Mouse (Mus musculus): Measurements from ENCODE around the gene Plbd2. TPM values are rescaled to one million over a fixed set of nuclear protein-coding genes. Genes with fewer than 3 reads are reported as not detected.

Plbd2 gene
- 8.9 to 11.3 TPM (median 11.2 TPM) in 3 replicates for total RNA-seq (2017)

DNA sequence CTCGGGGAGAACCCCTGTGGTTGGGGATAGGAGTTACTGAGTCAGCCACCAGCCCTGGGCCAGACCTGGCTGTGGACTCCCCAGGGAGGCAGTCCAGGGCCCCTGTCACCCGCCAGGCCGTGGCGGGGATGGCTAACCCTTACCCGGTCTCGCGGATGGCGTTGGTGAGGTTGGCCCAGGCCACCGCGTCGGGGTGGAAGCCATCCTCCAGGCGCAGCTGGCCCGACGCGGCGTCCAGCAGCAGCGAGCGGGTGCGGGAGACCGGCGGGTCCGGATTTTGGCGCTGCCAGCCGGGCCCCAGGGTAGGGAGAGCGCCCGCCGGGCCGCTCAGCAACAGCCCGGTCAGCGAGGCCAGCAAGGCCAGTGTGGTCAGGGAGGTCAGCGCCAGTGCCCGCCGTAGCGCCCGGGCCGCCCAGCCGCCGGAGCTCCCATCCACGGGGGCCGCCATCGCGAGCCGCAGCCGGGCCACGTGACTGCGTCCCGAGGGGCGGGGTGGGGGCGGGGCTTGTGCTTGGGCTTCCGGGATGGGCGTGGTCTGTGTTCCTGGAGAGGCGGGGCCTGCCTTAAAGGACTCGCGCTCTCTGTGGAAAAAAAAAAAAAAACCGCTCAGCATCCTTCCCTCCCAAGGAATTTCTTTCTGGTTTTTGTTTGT lies at the start of gene Plbd2:
TSS of gene Plbd2 (minus strand) at position 482 of the 652 bp plus-strand sequence.
- peak; percentile 38; the same call in 1 of the 2 replicates for ATAC-seq (replicated peaks; ENCODE audit: insufficient number of reproducible peaks, low FRiP score, low TSS enrichment, poor library complexity, severe bottlenecking)

DNA sequence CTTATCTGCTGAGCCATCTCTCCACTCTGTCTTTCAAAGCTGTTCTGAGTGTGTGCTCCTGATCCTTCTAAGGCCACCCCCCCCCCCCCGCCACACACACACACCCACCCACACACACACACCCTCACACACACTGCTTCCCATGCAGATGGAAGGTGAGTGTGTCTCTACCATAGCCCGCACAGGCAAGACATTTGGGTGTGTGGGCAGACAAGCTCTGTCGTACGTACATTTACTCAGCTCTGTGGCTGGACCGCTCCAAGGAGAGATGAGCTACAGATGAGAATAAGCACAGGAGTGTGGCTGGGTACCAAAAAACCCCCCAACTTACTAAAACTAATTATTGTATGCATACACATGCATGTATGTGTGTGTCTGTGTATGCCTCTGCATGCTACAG lies 47.2 kb upstream of the Plbd2 start:
- ATAC-seq (replicated peaks; ENCODE audit: insufficient number of reproducible peaks, low FRiP score, low TSS enrichment, poor library complexity, severe bottlenecking): no peak

DNA sequence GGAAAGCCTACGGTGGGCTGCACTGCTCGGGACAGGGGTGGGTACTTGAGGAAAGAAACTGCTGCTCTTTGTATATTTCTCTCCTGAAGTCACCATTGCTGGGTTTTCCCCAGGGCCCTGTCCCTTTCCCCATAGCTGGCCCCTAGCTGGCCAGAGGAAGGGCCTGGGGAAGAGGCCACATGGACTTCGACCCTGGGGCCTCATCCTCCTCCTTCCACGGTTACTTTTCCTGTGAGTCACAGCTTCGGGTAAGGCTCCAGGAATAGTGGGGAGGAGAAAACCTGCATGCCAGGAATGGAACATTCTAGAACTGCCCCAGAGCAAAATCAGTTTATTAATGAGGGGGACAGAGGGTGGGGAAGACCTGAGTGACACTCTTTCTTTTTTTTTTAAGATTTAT lies 46.7 kb upstream of the Plbd2 start:
- no peak for ATAC-seq (replicated peaks; ENCODE audit: insufficient number of reproducible peaks, low FRiP score, low TSS enrichment, poor library complexity, severe bottlenecking)

DNA sequence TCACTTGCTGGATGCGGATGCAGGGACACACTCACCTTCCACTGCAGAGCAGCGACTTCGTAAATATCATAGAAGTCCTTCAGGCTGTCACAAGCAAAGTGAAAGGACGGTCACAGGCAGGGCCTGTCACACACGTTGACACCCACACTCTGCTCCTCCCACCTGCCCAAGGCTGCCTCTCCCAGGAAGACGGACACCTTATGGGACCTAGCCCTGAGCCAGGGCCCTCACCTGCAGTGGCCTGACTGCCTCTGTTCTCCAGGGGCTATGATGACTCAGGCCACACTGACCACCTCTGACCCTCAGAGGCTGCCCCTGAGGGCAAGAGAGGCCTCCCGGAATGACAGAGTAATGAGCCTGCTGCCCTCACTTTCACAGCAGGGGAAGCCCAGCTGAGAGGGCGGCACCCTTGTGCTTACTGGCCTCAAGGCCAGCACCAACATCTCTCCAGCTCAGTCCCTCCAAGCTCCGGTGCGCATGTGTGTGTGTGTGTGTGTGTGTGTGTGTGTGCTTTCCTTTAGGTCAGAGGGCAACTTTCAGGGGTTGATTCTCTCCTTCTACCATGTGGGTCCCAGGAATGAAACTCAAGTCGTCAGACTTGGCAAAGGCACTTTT lies 44.9 kb upstream of the Plbd2 start:
- no peak for ATAC-seq (replicated peaks; ENCODE audit: insufficient number of reproducible peaks, low FRiP score, low TSS enrichment, poor library complexity, severe bottlenecking)

DNA sequence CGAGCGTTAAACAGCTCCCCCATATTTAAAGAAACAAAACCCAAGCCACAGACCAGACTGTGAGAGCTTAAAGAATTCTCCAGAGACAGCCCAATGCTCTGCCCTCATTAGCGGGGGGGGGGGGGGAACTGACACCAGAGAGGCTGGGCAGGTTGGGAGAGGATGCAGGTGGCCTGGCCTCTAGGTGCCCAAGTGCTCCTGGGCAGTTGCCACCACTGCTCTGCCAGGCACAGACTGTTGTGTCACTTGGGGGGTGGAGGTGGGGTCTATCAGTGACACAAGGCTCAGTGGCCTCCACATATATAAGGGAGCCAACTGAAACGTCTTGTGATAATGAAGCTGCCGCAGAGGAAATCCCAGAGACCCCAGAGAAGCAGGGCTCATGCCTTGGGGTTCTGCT lies 33.2 kb upstream of the Plbd2 start:
- no peak for ATAC-seq (replicated peaks; ENCODE audit: insufficient number of reproducible peaks, low FRiP score, low TSS enrichment, poor library complexity, severe bottlenecking)

DNA sequence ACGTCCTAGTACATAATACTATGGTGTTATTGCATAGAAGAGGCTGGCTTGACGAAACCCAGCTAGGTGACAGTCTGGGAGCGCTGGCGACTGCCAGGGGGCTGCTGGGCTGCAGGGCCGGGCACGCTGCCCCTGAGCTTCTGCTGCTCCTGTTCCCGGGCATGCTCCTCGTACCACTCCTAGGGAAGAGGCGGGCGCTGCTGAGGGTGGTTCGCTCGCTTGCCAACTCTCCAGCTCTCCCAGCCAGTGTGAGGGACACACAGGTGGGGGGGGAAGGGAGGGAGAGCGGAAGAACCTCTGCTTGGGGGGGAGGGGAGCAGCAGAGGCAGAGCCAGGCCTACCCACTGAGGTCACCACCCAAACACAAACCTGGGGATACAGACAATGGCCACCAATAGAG lies 32.6 kb upstream of the Plbd2 start:
- ATAC-seq (replicated peaks; ENCODE audit: insufficient number of reproducible peaks, low FRiP score, low TSS enrichment, poor library complexity, severe bottlenecking): no peak

DNA sequence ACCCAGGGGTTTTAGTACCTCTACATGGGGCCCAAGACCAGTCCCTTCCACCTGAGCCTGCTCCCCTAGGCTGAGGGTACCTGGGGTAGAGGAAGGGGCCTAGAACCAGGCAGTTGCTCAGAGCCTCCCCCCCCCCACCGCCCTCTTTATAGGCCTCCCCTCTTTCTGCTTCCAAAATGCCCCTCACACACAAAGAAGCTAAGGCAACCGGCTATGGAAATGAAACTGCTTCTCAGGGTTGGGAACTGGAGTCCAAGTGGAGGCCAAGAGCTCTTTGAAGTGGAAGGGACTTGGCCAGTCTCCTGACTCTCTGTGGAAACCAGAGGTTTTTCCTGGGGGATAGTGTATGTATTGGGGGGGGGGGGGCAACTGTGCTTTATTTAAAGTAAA lies 31.3 kb upstream of the Plbd2 start:
- no peak for ATAC-seq (replicated peaks; ENCODE audit: insufficient number of reproducible peaks, low FRiP score, low TSS enrichment, poor library complexity, severe bottlenecking)

DNA sequence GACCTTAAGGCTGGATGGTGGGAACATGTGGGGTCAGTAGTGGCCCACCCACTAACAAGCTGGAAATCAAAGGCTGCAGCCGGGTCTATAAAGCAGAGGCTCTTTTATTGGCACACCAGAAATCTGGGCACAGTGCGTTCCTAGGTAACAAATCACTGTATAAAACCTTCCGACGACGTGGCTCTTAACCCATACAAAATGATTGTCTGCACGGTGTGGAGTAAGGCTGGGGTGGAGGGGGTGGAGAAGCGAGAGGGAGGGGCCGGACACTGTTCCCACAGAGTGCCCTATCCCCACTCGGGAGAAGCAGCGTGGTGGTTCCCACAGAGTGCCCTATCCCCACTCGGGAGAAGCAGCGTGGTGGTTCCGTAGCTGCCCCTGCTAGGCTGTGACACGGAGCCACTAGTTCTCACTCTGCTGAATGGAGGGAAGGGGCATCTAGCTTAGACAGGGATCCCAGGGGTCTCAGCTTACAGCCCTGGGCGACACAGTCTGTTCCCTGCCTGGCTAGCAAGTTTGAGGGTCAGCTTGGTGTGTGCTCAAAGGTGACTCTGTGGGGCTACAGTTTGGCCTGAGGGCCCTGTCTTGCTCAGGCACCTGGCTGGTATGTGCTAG lies 30.8 kb upstream of the Plbd2 start:
- no peak for ATAC-seq (replicated peaks; ENCODE audit: insufficient number of reproducible peaks, low FRiP score, low TSS enrichment, poor library complexity, severe bottlenecking)

DNA sequence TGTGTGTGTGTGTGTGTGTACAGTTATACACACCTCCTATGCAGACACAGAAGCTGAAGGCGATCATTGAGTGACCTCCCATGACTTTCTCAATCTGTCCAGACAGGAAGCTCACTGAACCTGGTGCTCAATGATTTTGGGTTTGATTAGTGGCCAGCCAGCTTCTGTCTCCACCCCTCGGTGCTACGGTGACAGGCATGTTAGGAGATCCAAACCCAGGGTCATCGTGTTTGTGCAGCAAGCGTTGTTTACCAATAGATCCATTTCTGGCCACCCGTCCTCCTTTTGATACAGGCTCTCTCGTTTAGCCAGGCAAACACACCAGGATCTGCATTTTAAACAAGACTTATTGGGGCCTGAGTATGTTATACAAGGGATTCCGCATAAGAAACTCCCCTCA lies 28.2 kb upstream of the Plbd2 start:
- no peak for ATAC-seq (replicated peaks; ENCODE audit: insufficient number of reproducible peaks, low FRiP score, low TSS enrichment, poor library complexity, severe bottlenecking)

DNA sequence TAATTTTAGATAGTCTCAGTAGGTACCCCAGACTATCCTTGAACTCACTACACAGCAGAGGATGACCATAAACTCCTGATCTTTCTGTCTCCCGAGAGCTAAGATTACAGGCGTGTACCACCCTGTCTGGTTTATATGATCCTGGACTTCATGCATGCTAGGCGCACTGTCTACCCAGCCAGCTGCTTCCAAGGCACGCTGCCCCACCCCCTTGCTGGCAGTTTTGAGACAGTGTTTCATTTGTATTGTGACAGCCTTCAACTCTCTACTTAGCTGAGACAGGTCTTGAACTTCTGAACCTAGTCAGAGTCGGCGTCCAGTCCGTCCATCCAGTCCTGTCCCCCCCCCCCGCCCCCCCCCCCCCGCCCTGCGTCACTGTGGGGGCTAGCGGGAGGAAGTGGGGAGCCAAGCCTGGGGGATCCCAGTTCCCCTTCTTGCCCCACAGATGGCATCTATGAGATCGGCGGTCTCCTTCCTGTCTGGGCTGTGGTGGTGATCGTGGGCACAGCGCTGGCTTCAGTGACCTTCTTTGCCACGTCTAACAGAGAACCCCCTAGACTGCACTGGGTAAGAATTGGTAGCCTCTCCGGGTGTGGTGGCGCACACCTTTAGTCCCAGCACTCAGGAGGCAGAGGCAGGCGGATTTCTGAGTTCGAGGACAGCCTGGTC lies 24.0 kb upstream of the Plbd2 start:
- peak; percentile 54; the same call in 1 of the 2 replicates for ATAC-seq (replicated peaks; ENCODE audit: insufficient number of reproducible peaks, low FRiP score, low TSS enrichment, poor library complexity, severe bottlenecking)

DNA sequence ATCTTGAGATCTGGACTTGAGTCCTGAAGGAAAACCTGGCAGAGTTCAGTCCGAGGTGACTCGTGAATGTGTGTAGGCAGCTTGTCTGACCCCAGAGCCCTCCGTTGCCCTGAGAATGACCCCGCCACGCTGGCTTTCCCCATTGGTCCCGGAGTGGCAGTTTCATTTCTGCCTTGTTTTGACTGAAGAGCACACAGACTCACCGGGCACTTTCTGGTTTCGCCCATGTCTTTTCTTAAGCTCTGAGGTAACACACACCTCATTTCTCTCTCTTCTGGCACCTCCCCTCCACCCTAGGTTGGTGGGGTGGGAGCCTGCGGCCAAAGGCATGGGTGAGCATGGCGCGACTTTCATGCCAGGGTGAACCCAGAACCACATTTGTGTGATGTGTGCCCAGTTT lies 22.9 kb upstream of the Plbd2 start:
- ATAC-seq (replicated peaks; ENCODE audit: insufficient number of reproducible peaks, low FRiP score, low TSS enrichment, poor library complexity, severe bottlenecking): 0 out of 2 replicates have a peak, but pooled peaks have one; percentile 28

DNA sequence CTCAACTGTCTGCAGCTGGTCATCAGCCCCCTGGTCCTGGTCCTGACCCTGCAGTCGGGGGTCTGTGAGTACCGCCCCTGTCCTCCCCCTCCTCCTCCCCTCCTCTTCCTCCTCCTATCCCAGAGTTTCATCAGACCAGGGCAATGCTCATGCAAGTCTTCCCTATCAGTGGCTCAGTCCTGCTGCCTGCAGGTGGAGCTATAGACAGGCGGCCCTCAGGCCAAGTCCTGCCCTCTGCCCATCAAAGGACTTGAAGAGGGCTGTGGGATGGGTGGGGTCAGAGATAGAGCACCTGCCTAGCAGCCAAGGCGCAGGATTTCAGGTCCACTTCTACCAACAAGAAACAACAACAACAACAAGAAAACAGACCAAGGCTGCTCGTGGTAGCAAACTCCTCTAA lies 22.3 kb upstream of the Plbd2 start:
- no peak for ATAC-seq (replicated peaks; ENCODE audit: insufficient number of reproducible peaks, low FRiP score, low TSS enrichment, poor library complexity, severe bottlenecking)

DNA sequence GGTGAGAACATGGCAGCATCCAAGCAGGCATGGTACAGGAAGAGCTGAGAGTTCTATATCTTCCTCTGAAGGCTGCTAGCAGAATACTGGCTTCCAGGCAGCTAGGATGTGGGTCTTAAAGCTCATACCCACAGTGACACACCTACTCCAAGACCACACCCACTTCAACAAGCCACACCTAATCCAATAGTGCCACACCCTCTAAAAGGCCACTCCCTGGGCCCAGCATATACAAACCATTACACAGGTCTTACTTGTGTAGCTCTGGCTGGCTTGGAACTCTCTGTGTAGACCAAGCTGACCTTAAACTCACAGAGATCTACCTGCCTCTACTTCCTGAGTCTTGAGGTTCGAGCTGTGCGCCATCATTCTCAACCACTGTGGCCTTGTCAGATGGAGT lies 21.3 kb upstream of the Plbd2 start:
- ATAC-seq (replicated peaks; ENCODE audit: insufficient number of reproducible peaks, low FRiP score, low TSS enrichment, poor library complexity, severe bottlenecking): no peak

DNA sequence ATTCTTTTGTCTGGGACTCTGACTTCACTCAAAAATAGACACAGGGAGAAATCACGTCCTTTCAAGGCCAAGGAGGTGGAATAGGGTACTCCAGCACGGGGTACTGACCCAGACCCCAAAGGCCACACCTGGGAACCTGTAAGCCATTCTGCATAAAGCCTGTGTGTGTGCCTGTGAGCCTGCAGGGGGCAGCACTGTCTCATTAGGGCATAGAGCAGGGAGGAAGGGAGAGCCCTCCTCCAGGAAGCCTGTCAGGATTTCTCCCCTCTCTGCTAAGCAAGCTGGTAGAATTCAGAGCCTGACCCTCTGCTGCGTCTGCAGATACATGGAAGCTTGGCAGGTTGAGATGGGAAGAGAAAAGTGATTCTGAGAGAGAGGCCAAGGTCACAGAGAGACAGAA lies 19.2 kb upstream of the Plbd2 start:
- ATAC-seq (replicated peaks; ENCODE audit: insufficient number of reproducible peaks, low FRiP score, low TSS enrichment, poor library complexity, severe bottlenecking): no peak

DNA sequence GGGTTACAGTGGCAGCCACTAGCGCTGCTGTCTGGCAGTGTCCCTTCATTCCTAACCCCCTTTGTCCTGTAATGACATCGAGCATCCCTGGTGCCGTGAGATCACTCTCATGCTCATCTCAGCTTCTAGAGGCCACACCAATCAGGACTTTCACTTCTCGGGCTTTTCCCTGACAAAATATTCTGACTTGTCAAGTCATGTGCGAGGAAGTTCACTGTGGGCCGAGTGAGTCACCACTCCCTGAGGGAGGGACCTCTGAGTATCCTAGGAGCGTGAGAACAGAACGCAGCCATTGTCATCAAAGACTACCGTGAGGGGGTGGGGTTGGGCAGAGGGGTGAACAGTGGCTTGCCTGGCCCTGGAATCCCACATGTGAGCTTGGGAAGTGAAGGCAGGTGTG lies 14.1 kb upstream of the Plbd2 start:
- ATAC-seq (replicated peaks; ENCODE audit: insufficient number of reproducible peaks, low FRiP score, low TSS enrichment, poor library complexity, severe bottlenecking): peak; percentile 57

DNA sequence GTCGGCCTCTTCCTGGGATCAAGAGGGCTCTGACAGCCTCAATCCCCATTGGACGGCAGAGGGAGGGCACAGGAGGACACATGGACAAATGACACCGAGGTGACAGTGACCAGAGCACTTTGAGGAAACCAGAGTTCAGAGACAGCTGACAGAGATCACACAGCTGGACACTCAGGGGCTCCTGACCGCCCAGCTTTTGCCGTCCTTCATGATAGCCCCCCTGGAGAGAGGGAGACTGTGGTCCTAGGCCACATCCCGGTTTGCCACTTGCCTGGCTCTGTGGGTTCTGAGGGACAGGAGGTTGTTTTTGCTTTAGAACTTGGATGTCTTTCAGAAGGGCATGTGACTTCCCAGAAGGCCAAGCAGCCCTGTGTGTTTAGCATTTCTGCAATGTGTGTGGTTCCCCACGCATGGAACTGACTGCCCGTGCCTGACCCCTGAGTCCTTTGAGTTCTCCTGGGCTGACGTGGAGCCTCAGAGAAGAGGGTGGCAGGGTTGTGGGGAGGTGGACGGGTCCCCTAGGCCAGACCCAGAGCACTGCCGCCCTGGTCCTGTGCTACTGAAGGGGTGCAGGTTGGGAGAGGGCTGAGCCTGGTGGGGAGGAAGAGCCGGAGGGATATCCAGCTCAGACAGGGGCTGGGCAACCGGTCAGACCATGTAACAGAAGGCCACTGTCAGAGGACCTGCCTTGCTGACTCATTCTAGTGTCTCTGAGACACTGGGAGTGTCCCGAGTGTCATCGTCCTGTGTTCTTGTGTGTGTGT lies 13.0 kb upstream of the Plbd2 start:
- peak; percentile 16 for ATAC-seq (replicated peaks; ENCODE audit: insufficient number of reproducible peaks, low FRiP score, low TSS enrichment, poor library complexity, severe bottlenecking)

DNA sequence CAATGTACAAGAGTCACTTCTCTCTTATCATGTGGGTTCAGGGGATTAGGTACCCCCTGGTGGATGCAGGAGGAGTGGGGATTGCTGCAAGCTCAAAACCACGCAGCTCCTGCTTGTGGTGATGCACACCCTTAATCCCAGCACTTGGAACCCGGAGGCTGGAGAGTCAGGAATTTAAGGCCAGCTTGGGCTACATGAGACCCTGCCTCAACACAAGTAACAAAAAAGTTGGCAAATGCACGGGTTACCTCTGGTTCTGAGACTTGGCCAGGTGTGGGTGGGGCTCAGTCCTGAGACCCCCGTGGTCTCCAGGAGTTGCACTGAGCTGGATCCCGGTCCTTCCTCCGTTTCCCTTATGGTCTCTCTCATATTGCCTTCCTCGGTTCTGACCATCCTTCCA lies 12.0 kb upstream of the Plbd2 start:
- ATAC-seq (replicated peaks; ENCODE audit: insufficient number of reproducible peaks, low FRiP score, low TSS enrichment, poor library complexity, severe bottlenecking): no peak

DNA sequence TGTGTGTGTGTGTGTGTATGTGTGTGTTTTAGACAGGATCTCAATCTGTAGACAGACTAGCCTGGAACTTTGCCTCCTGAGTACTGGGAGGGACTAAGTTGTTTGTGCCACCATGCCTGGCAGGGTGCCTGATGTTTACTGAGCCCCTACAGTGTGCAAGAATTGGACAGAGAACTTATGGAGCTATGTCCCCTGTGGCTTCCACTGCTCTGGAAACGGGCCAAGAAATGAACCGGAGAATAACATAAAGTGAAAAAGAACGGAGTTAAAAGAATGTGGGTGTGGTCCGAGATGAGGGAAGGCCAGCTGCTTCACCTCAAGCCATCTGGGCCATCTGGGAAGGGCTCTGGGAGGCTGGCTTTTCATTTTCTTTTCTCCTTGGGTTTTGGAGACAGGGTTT lies 11.3 kb upstream of the Plbd2 start:
- ATAC-seq (replicated peaks; ENCODE audit: insufficient number of reproducible peaks, low FRiP score, low TSS enrichment, poor library complexity, severe bottlenecking): no peak

DNA sequence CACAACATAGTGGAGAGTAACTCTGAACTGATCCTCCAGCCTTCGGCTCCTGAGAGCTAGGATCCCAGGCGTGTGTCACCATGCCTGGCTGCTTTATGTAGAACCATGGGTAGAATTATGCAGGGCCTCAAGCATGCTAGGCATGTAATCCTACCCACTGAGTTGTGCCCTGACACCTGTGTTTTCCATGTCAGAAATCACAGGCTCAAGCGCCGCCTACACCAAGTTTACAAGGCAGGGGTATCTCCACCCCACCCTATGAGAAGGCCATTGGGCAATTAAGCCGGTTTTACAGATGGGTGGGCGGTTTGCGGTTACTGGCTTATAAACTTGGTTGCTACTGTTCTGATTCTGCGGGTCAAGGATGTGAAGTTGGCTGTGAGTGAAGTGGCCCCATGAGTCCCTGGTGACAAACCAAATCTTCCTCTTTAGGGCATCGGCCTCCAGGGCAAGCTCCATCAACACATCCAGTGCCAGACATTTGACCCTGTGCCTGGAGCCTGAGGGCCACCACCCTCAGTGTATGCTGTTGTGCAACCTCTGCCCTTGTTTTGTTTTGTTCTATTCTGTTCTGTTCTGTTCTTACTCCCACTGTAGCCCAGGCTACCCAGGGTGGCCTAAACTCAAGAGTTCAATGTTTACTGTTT lies 10.7 kb upstream of the Plbd2 start:
- peak; percentile 16 for ATAC-seq (replicated peaks; ENCODE audit: insufficient number of reproducible peaks, low FRiP score, low TSS enrichment, poor library complexity, severe bottlenecking)
